Mouse (Mus musculus) midbrain, embryonic 15.5 days (tissue): Measurements from ENCODE around the gene Gnb3. TPM values are rescaled to one million over a fixed set of nuclear protein-coding genes. Genes with fewer than 3 reads are reported as not detected.

Source experiments
- ATAC-seq: fragments of 200-750 bp; cut with Nextera tagmentation; replicated peaks from 2 replicates; pipeline ENCODE4 v1.8.0; 2017; ENCODE audit warnings: moderate TSS enrichment
- H3K27ac ChIP-seq: fragments of 300-500 bp; sonication (generic); 2 replicates; pipeline ENCODE4 v1.5.1; 2015; ENCODE audit warnings: mild to moderate bottlenecking, inconsistent platforms
- H3K27me3 ChIP-seq: fragments of 300-500 bp; sonication (generic); replicated peaks from 2 replicates; pipeline ENCODE4 v1.6.1; 2015; ENCODE audit warnings: inconsistent platforms
- H3K36me3 ChIP-seq: fragments of 300-500 bp; sonication (generic); replicated peaks from 2 replicates; pipeline ENCODE4 v1.6.1; 2015; ENCODE audit warnings: inconsistent platforms
- H3K4me1 ChIP-seq: fragments of 300-500 bp; sonication (generic); 2 replicates; pipeline ENCODE4 v1.6.1; 2015; ENCODE audit warnings: inconsistent platforms
- H3K4me2 ChIP-seq: fragments of 300-500 bp; sonication (generic); 2 replicates; pipeline ENCODE4 v1.6.1; 2015; ENCODE audit warnings: inconsistent platforms, mild to moderate bottlenecking, moderate library complexity
- H3K4me3 ChIP-seq: fragments of 300-500 bp; sonication (generic); 2 replicates; pipeline ENCODE4 v1.5.1; 2015; ENCODE audit warnings: mild to moderate bottlenecking, inconsistent platforms
- H3K9ac ChIP-seq: fragments of 300-500 bp; sonication (generic); 2 replicates; pipeline ENCODE4 v1.6.1; 2015; ENCODE audit warnings: mild to moderate bottlenecking, inconsistent platforms
- H3K9me3 ChIP-seq: fragments of 300-500 bp; sonication (generic); 2 replicates; pipeline ENCODE4 v1.6.1; 2016; ENCODE audit warnings: inconsistent platforms
- WGBS: fragments of 180-500 bp; shearing (Covaris S2); methylation state at CpG from one replicate; pipeline ENCODE4 v1.1.7; 2015; ENCODE audit warnings: mixed read lengths; 5-methylcytosine and 5-hydroxymethylcytosine counted together
- polyA plus RNA-seq: library from polyadenylated mRNA; unstranded; fragments of >200 nt; fragmentation: Nextera tagmentation; extraction: Ambion mirVana; gene quantifications from 2 replicates; pipeline ENCODE4 v1.2.1, GENCODE M21; 2015

Gnb3 gene
- 2.6 and 2.8 TPM in 2 replicates for polyA plus RNA-seq

GRCm38 (mm10) chr6:124840241-124841167 is at the start of gene Gnb3:
TSS of gene Gnb3 (minus strand) at chr6:124840275.
- H3K4me2 ChIP-seq, result no peak within 1 kb of the TSS
- H3K4me1 ChIP-seq, result peaks cover 15% of the 10 kb centered on the region
- H3K9ac ChIP-seq, result peak within 1 kb of the TSS; percentile 14; the same call in 1 of the 2 replicates
- H3K27ac ChIP-seq, result peak within 1 kb of the TSS; percentile 58
- 15% methylated on average over 15 of the region's 15 CpGs for WGBS
- H3K36me3 ChIP-seq, result peaks cover 6% of the 10 kb centered on the region; the same call in 1 of the 2 replicates
- H3K4me3 ChIP-seq, result no peak within 1 kb of the TSS
- peak; percentile 40 for ATAC-seq
- H3K9me3 ChIP-seq, result no peaks in the 10 kb centered on the region
- H3K27me3 ChIP-seq, result no peaks in the 10 kb centered on the region

GRCm38 (mm10) chr6:124888555-124889125 is 48.6 kb upstream of the Gnb3 start:
- no peaks in the 10 kb centered on the region for H3K36me3 ChIP-seq
- no peaks in the 10 kb centered on the region for H3K27me3 ChIP-seq
- no peak overlapping the region for H3K9ac ChIP-seq
- no peaks in the 10 kb centered on the region for H3K9me3 ChIP-seq
- no peak for ATAC-seq
- no peak overlapping the region for H3K4me3 ChIP-seq
- no peak overlapping the region for H3K4me2 ChIP-seq
- no peak overlapping the region for H3K27ac ChIP-seq
- no peaks in the 10 kb centered on the region for H3K4me1 ChIP-seq
- WGBS, result 92% methylated on average over 6 of the region's 6 CpGs

- H3K4me3 ChIP-seq, result no peak within 1 kb of the TSS
- ATAC-seq, result no peak
- H3K4me2 ChIP-seq, result no peak within 1 kb of the TSS
- no peak within 1 kb of the TSS for H3K27ac ChIP-seq
- H3K4me1 ChIP-seq, result no peaks in the 10 kb centered on the region
- no peaks in the 10 kb centered on the region for H3K9me3 ChIP-seq
- 91% methylated on average over 9 of the region's 9 CpGs for WGBS
- no peaks in the 10 kb centered on the region for H3K36me3 ChIP-seq
- no peaks in the 10 kb centered on the region for H3K27me3 ChIP-seq
- no peak within 1 kb of the TSS for H3K9ac ChIP-seq
Measured at GRCm38 (mm10) chr6:124887986-124888385, 47.9 kb upstream of the Gnb3 start, which contains the start of gene Cd4. TSS of gene Cd4 (minus strand) at chr6:124888221.

- H3K9ac ChIP-seq, result no peak overlapping the region
- H3K27ac ChIP-seq, result no peak overlapping the region
- no peaks in the 10 kb centered on the region for H3K36me3 ChIP-seq
- ATAC-seq, result no peak
- WGBS, result 96% methylated on average over 8 of the region's 8 CpGs
- H3K9me3 ChIP-seq, result no peaks in the 10 kb centered on the region
- H3K27me3 ChIP-seq, result no peaks in the 10 kb centered on the region
- no peak overlapping the region for H3K4me2 ChIP-seq
- no peak overlapping the region for H3K4me3 ChIP-seq
- H3K4me1 ChIP-seq, result no peaks in the 10 kb centered on the region
Measured at GRCm38 (mm10) chr6:124885956-124886381, 45.9 kb upstream of the Gnb3 start.

GRCm38 (mm10) chr6:124884714-124885500 is 44.8 kb upstream of the Gnb3 start:
- Histone ChIP-seq H3K4me3 (no peak overlapping the region), H3K27ac (no peak overlapping the region), H3K4me2 (no peak overlapping the region), H3K27me3 (no peaks in the 10 kb centered on the region), H3K36me3 (no peaks in the 10 kb centered on the region), H3K4me1 (no peaks in the 10 kb centered on the region), H3K9me3 (no peaks in the 10 kb centered on the region), H3K9ac (no peak overlapping the region)
- no peak for ATAC-seq
- WGBS, result 72% methylated on average over 10 of the region's 10 CpGs

GRCm38 (mm10) chr6:124883351-124883750 is 43.3 kb upstream of the Gnb3 start:
- H3K4me3 ChIP-seq, result no peak overlapping the region
- no peak for ATAC-seq
- WGBS, result 58% methylated on average over 10 of the region's 10 CpGs
- no peak overlapping the region for H3K4me2 ChIP-seq
- H3K9me3 ChIP-seq, result no peaks in the 10 kb centered on the region
- no peaks in the 10 kb centered on the region for H3K36me3 ChIP-seq
- H3K4me1 ChIP-seq, result no peaks in the 10 kb centered on the region
- H3K27ac ChIP-seq, result no peak overlapping the region
- H3K9ac ChIP-seq, result no peak overlapping the region
- H3K27me3 ChIP-seq, result no peaks in the 10 kb centered on the region

GRCm38 (mm10) chr6:124881821-124882220 is 41.7 kb upstream of the Gnb3 start:
- Histone ChIP-seq H3K9me3 (no peaks in the 10 kb centered on the region), H3K27ac (no peak overlapping the region), H3K4me2 (no peak overlapping the region), H3K4me1 (no peaks in the 10 kb centered on the region), H3K27me3 (no peaks in the 10 kb centered on the region), H3K4me3 (no peak overlapping the region), H3K9ac (no peak overlapping the region), H3K36me3 (no peaks in the 10 kb centered on the region)
- 94% methylated on average over 9 of the region's 9 CpGs for WGBS
- no peak for ATAC-seq

- ATAC-seq, result no peak
- H3K4me1 ChIP-seq, result no peaks in the 10 kb centered on the region
- no peaks in the 10 kb centered on the region for H3K36me3 ChIP-seq
- no peak overlapping the region for H3K4me2 ChIP-seq
- no peaks in the 10 kb centered on the region for H3K9me3 ChIP-seq
- 66% methylated on average over 6 of the region's 6 CpGs for WGBS
- H3K27me3 ChIP-seq, result no peaks in the 10 kb centered on the region
- no peak overlapping the region for H3K4me3 ChIP-seq
- no peak overlapping the region for H3K9ac ChIP-seq
- H3K27ac ChIP-seq, result no peak overlapping the region
Measured at GRCm38 (mm10) chr6:124879390-124879789, 39.3 kb upstream of the Gnb3 start.

GRCm38 (mm10) chr6:124874348-124874747 is 34.3 kb upstream of the Gnb3 start:
- Histone ChIP-seq H3K4me3 (no peak overlapping the region), H3K27ac (no peak overlapping the region), H3K9me3 (no peaks in the 10 kb centered on the region), H3K4me1 (no peaks in the 10 kb centered on the region), H3K4me2 (no peak overlapping the region), H3K36me3 (no peaks in the 10 kb centered on the region), H3K9ac (no peak overlapping the region), H3K27me3 (no peaks in the 10 kb centered on the region)
- no peak for ATAC-seq
- 60% methylated on average over 2 of the region's 3 CpGs for WGBS

GRCm38 (mm10) chr6:124866560-124866959 is 26.5 kb upstream of the Gnb3 start:
- H3K4me1 ChIP-seq, result peaks cover 40% of the 10 kb centered on the region
- no peaks in the 10 kb centered on the region for H3K36me3 ChIP-seq
- H3K27ac ChIP-seq, result no peak overlapping the region
- no peak for ATAC-seq
- H3K4me3 ChIP-seq, result no peak overlapping the region
- H3K9me3 ChIP-seq, result no peaks in the 10 kb centered on the region
- H3K9ac ChIP-seq, result no peak overlapping the region
- WGBS, result 45% methylated on average over 6 of the region's 7 CpGs
- H3K4me2 ChIP-seq, result no peak overlapping the region
- H3K27me3 ChIP-seq, result no peaks in the 10 kb centered on the region

- Histone ChIP-seq H3K4me1 (peaks cover 47% of the 10 kb centered on the region), H3K36me3 (no peaks in the 10 kb centered on the region), H3K27me3 (no peaks in the 10 kb centered on the region), H3K4me3 (no peak overlapping the region), H3K4me2 (no peak overlapping the region), H3K9me3 (no peaks in the 10 kb centered on the region), H3K27ac (peak overlapping the region; percentile 97), H3K9ac (no peak overlapping the region; the same call in 1 of the 2 replicates)
- 52% methylated on average over 18 of the region's 18 CpGs for WGBS
- ATAC-seq, result no peak
Measured at GRCm38 (mm10) chr6:124865766-124866362, 25.8 kb upstream of the Gnb3 start.
